Mouse (Mus musculus) forebrain, embryonic 13.5 days (tissue): ENCODE results near the gene Rmnd5a. TPM values are rescaled to one million over a fixed set of nuclear protein-coding genes. Genes with fewer than 3 reads are reported as not detected.
A peak's percentile ranks its signal among the peaks of the same experiment; 100 is the strongest.
"Not testable (repeated sequence)": the region's sequence is repeated elsewhere in the genome, so short reads cannot be mapped to it uniquely, and the experiment has no call there.

Source experiments
- ATAC-seq: fragments of 200-750 bp; cut with Nextera tagmentation; 2 replicates; pipeline ENCODE4 v1.8.0; 2017
- H3K27ac ChIP-seq: fragments of 300-500 bp; sonication (generic); 2 replicates; pipeline ENCODE4 v1.5.1; 2015; ENCODE audit warnings: inconsistent platforms, mild to moderate bottlenecking, moderate library complexity
- H3K27me3 ChIP-seq: fragments of 300-500 bp; sonication (generic); 2 replicates; pipeline ENCODE4 v1.6.1; 2015; ENCODE audit warnings: mild to moderate bottlenecking, inconsistent platforms
- H3K36me3 ChIP-seq: fragments of 300-500 bp; sonication (generic); 2 replicates; pipeline ENCODE4 v1.6.1; 2015; ENCODE audit warnings: mild to moderate bottlenecking, inconsistent platforms; ENCODE audit not compliant: poor library complexity, severe bottlenecking
- H3K4me1 ChIP-seq: fragments of 300-500 bp; sonication (generic); 2 replicates; pipeline ENCODE4 v1.6.1; 2015; ENCODE audit warnings: inconsistent platforms
- H3K4me2 ChIP-seq: fragments of 300-500 bp; sonication (generic); 2 replicates; pipeline ENCODE4 v1.6.1; 2015; ENCODE audit warnings: inconsistent platforms, mild to moderate bottlenecking, moderate library complexity
- H3K4me3 ChIP-seq: fragments of 300-500 bp; sonication (generic); 2 replicates; pipeline ENCODE4 v1.5.1; 2015; ENCODE audit warnings: mild to moderate bottlenecking, inconsistent platforms
- H3K9ac ChIP-seq: fragments of 300-500 bp; sonication (generic); 2 replicates; pipeline ENCODE4 v1.6.1; 2015; ENCODE audit warnings: mild to moderate bottlenecking, inconsistent platforms
- H3K9me3 ChIP-seq: fragments of 300-500 bp; sonication (generic); replicated peaks from 2 replicates; pipeline ENCODE4 v1.6.1; 2016; ENCODE audit warnings: inconsistent platforms
- WGBS: fragments of 180-500 bp; shearing (Covaris S2); methylation state at CpG from one replicate; pipeline ENCODE4 v1.1.7; 2015; 5-methylcytosine and 5-hydroxymethylcytosine counted together
- polyA plus RNA-seq: library from polyadenylated mRNA; unstranded; fragments of >200 nt; fragmentation: Nextera tagmentation; extraction: Ambion mirVana; gene quantifications from 2 replicates; pipeline ENCODE4 v1.2.1, GENCODE M21; 2015

The Rmnd5a gene
- 6.8 and 9.0 TPM in 2 replicates for polyA plus RNA-seq

DNA sequence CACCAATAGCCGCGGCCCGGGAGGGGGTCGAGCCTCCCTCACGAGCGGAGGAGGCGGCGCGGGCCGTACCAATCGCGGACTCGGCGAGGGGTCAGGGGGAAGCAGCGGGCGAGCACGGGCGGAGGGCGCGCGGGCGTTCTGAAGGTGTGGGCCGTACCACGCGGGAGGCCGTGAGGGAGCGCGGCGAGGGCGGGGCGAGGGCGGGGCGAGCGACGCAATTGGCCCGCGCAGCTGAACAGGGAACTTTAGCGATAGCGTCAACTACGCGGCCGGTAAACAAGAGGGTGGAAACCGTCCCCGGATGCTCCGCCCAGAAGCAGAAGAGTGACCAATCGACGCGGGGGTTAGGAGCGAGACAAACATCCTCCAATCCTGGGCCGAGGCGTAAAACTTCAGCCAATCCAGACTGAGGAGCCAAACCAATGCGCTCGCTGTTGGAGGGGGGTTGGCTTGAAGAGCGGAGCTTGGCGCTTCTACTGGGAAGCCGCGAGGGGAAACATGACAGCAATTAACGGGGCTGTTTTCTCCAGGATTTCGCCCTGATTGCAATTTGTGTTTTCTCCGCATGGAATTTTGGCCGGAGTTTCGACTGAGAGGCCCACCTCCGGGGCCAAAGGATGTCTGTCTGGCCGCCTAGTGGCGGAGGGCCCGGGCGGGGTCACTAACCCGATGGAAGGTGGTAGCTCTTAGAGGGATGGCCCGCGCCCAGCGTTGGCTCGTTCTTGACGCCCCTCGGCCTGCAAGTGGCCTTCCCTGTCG is at the start of gene Rmnd5a:
Rmnd5a (minus strand) TSS at position 146 of the 759 bp plus-strand sequence.
- Histone ChIP-seq H3K9me3 (no peaks in the 10 kb centered on the region), H3K4me1 (peaks cover 40% of the 10 kb centered on the region), H3K4me2 (peak within 1 kb of the TSS; percentile 95), H3K4me3 (peak within 1 kb of the TSS; percentile 94), H3K27me3 (no peaks in the 10 kb centered on the region), H3K9ac (peak within 1 kb of the TSS; percentile 95), H3K36me3 (no peaks in the 10 kb centered on the region), H3K27ac (peak within 1 kb of the TSS; percentile 98)
- peak; percentile 98 for ATAC-seq
- under 1% methylated on average over 66 of the region's 75 CpGs for WGBS

DNA sequence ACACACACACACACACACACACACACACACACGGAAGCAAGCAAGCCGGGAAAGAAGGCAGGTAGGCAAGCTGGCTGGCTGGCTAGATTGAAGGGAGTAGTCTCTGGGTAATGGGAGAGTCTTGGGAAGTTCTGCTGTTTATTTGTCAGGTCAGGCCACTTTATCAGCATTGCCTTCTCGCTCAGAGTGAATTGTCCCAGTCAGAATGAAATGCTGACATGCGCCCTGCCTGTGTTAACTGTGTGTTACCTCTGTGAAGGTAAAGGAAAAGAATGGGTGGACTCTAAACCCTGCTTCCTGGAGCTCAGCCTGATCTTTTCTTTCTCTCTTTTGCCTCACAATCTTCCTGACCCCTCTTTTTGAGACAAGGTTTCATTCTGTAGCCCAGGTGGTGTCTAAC is 47.5 kb upstream of the Rmnd5a start:
- no peak for ATAC-seq
- H3K36me3 ChIP-seq, result no peaks in the 10 kb centered on the region
- no peaks in the 10 kb centered on the region for H3K4me1 ChIP-seq
- H3K4me3 ChIP-seq, result no peak overlapping the region
- no peaks in the 10 kb centered on the region for H3K9me3 ChIP-seq
- no peak overlapping the region for H3K27ac ChIP-seq
- H3K4me2 ChIP-seq, result no peak overlapping the region
- H3K27me3 ChIP-seq, result no peaks in the 10 kb centered on the region
- no peak overlapping the region for H3K9ac ChIP-seq
- WGBS, result 61% methylated on average over 4 of the region's 4 CpGs

DNA sequence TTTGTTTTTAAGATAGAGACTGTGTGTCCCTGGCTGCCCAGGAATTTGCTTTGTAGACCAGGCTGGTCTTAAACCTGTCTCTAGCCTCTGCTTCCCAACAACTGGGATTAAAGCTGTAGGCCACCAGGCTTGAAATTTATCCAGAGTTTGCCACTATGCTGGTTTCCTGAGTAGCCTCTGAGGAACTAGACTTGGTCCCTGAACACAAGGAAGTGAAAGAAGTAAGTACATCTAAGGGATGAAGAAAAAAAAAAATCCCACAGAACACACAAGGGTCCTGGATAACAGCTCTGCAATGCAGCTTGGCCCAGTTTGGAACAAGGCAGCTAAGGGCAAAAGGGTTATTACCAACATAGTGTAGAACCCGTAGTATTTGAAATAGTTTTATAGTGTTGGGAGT is 46.4 kb upstream of the Rmnd5a start:
- ATAC-seq, result no peak
- Histone ChIP-seq H3K9ac (no peak overlapping the region), H3K4me2 (no peak overlapping the region), H3K9me3 (no peaks in the 10 kb centered on the region), H3K36me3 (no peaks in the 10 kb centered on the region), H3K27me3 (no peaks in the 10 kb centered on the region), H3K4me3 (no peak overlapping the region), H3K27ac (no peak overlapping the region), H3K4me1 (no peaks in the 10 kb centered on the region)
- WGBS, result 84% methylated on average over 1 of the region's 1 CpGs

DNA sequence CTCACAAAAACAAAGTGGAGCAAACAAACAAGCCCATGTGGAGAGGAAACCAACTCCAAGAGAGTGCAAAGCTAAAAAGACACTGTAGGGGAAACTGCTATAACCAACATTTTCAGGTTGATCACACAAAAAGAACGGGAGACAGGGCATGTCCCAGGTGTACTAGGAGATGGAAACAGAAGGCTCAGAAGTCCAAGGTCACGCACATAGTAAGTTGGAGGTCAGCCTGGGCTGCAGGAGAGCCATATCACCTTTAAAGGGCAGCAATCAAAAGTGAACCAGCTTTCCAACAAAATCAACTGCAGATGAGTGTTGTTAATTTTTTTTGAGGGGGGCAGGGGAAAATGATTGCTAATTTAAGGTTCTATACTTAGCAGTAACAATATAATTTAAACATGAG is 45.8 kb upstream of the Rmnd5a start:
- Histone ChIP-seq H3K4me2 (no peak overlapping the region), H3K4me3 (no peak overlapping the region), H3K36me3 (no peaks in the 10 kb centered on the region), H3K9ac (no peak overlapping the region), H3K9me3 (no peaks in the 10 kb centered on the region), H3K27me3 (no peaks in the 10 kb centered on the region), H3K4me1 (0 out of 2 replicates have a peak, but pooled peaks cover under 1% of the 10 kb centered on the region), H3K27ac (no peak overlapping the region)
- WGBS, result 79% methylated on average over 2 of the region's 2 CpGs
- no peak for ATAC-seq

DNA sequence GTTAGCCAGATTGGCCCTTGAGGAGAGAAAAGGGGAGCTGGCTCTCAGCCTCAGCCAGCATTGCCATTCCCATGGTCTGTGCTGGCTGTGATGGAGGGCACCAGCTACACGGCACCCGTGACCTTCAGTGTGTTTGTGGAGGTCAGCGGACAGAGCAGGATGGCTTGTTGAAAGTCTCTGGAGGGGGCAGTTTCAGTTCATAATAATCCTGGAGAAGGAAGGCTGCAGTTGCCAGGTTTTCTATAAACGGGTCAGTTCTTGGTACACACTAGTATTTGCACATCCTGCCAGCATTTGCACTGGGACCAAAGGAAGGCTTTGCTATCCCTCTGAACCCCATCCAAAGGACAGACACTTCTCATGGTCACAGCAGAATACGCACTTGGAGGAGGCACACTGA is 44.8 kb upstream of the Rmnd5a start:
- H3K36me3 ChIP-seq, result no peaks in the 10 kb centered on the region
- ATAC-seq, result no peak
- no peak overlapping the region for H3K4me2 ChIP-seq
- 0 out of 2 replicates have a peak, but pooled peaks cover 3% of the 10 kb centered on the region for H3K4me1 ChIP-seq
- no peak overlapping the region for H3K27ac ChIP-seq
- no peaks in the 10 kb centered on the region for H3K9me3 ChIP-seq
- WGBS, result 81% methylated on average over 5 of the region's 5 CpGs
- H3K4me3 ChIP-seq, result no peak overlapping the region
- H3K9ac ChIP-seq, result no peak overlapping the region
- H3K27me3 ChIP-seq, result no peaks in the 10 kb centered on the region

GRCm38 (mm10) chr6:71481136-71481535 is 40.7 kb upstream of the Rmnd5a start:
- Histone ChIP-seq H3K4me3 (no peak overlapping the region), H3K36me3 (no peaks in the 10 kb centered on the region), H3K4me1 (0 out of 2 replicates have a peak, but pooled peaks cover 3% of the 10 kb centered on the region), H3K9me3 (no peaks in the 10 kb centered on the region), H3K9ac (no peak overlapping the region), H3K4me2 (no peak overlapping the region), H3K27me3 (no peaks in the 10 kb centered on the region), H3K27ac (no peak overlapping the region)
- ATAC-seq, result no peak
- WGBS, result 39% methylated on average over 7 of the region's 7 CpGs

DNA sequence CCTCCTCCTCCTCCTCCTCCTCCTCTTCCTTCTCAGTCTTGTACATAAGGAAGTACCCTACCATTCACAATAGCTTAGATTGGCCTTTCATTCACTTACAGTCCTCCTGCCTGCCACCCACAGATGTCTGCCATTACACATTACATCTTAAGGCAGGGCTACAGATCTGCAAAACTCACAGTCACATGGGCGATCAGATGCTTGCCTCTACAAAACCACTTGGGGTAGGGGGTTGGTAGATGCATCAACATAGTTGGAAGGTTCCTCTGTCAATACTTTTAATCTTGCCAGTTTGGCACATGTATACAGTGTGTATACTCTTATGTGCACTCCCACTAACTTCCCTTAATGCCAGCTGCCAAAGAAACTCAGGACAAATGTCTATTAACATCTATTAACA is 39.7 kb upstream of the Rmnd5a start:
- H3K27ac ChIP-seq, result no peak overlapping the region
- H3K4me1 ChIP-seq, result 0 out of 2 replicates have a peak, but pooled peaks cover 3% of the 10 kb centered on the region
- H3K4me3 ChIP-seq, result no peak overlapping the region
- no peaks in the 10 kb centered on the region for H3K27me3 ChIP-seq
- 96% methylated on average over 1 of the region's 1 CpGs for WGBS
- H3K4me2 ChIP-seq, result no peak overlapping the region
- ATAC-seq, result no peak
- no peaks in the 10 kb centered on the region for H3K9me3 ChIP-seq
- no peaks in the 10 kb centered on the region for H3K36me3 ChIP-seq
- H3K9ac ChIP-seq, result no peak overlapping the region

DNA sequence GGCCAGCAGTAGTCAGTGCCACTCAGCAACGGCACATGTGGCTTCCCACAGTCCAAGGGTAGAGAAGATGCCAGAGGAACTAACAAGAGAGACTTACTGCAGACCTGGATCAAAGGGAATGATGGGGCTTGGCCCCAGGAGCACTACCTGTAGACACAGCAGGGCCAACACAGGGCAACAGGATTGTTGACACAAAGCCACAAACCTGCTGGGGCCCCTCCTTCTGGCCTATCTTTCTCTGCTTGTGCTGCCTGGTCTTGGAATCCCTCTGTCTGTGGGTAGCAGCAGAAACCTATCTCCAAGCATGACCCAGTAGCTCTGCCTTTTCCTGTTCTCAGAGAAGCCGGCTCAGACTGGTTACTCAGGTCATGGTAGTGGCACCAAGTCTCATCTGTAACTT is 39.2 kb upstream of the Rmnd5a start:
- H3K27ac ChIP-seq, H3K9me3 ChIP-seq, H3K9ac ChIP-seq, H3K27me3 ChIP-seq, ATAC-seq, H3K4me2 ChIP-seq, H3K4me1 ChIP-seq, H3K4me3 ChIP-seq, H3K36me3 ChIP-seq: not testable (repeated sequence)
- WGBS, result 100% methylated on average over 2 of the region's 2 CpGs

GRCm38 (mm10) chr6:71478816-71479568 is 38.6 kb upstream of the Rmnd5a start:
- H3K4me3 ChIP-seq, H3K9ac ChIP-seq, H3K9me3 ChIP-seq, H3K36me3 ChIP-seq, H3K27ac ChIP-seq, H3K27me3 ChIP-seq, ATAC-seq, H3K4me1 ChIP-seq, H3K4me2 ChIP-seq: not testable (repeated sequence)
- 81% methylated on average over 10 of the region's 10 CpGs for WGBS

DNA sequence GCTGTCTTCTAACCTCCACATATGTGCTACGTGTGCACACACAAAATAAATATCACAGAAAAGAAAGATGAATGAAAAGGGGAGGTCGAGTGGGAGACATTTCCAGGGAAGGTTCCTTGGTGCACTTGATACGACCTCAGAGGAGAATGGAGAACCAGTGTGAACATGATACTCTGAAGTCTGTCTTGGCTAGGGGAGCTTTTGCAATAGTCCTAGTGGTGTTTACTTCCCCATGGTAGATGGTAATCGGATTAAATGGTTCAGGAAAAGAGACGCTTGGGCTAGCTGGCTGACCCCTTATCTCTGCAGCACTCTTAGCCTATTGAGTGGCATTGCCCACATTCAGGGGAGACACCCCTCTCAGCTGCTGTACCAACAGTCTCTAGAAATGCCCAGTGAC is 36.3 kb upstream of the Rmnd5a start:
- Histone ChIP-seq H3K27me3 (no peaks in the 10 kb centered on the region), H3K4me2 (no peak overlapping the region), H3K36me3 (no peaks in the 10 kb centered on the region), H3K9me3 (no peaks in the 10 kb centered on the region), H3K27ac (no peak overlapping the region), H3K4me1 (0 out of 2 replicates have a peak, but pooled peaks cover 3% of the 10 kb centered on the region), H3K4me3 (no peak overlapping the region), H3K9ac (no peak overlapping the region)
- 73% methylated on average over 5 of the region's 5 CpGs for WGBS
- ATAC-seq, result no peak

DNA sequence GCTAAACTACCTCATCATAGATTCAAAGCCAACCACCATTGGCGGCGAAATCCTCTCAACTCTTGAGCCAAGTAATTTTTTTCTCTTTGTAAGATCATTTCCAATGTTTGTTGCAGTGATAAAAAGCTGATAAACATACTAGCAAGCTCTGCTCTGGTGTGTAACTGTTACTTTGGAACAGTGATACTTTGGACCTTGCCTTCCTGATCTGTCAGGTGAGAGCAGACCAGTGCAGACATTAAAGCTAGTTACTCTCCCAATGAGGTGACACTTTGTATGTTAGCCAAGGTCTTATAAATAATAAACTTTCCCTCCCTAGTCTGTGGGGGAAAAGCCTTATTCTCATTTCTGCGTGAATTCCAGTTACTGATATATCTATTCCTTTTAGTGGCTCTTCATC is 35.2 kb upstream of the Rmnd5a start:
- H3K27me3 ChIP-seq, result no peaks in the 10 kb centered on the region
- 92% methylated on average over 3 of the region's 3 CpGs for WGBS
- H3K9me3 ChIP-seq, result no peaks in the 10 kb centered on the region
- no peak for ATAC-seq
- H3K27ac ChIP-seq, result no peak overlapping the region
- H3K4me2 ChIP-seq, result no peak overlapping the region
- no peak overlapping the region for H3K9ac ChIP-seq
- H3K4me1 ChIP-seq, result no peaks in the 10 kb centered on the region
- H3K36me3 ChIP-seq, result no peaks in the 10 kb centered on the region
- H3K4me3 ChIP-seq, result no peak overlapping the region

- Histone ChIP-seq H3K4me3 (no peak overlapping the region), H3K4me2 (no peak overlapping the region), H3K27ac (no peak overlapping the region), H3K4me1 (no peaks in the 10 kb centered on the region), H3K9me3 (no peaks in the 10 kb centered on the region), H3K27me3 (no peaks in the 10 kb centered on the region), H3K9ac (no peak overlapping the region), H3K36me3 (no peaks in the 10 kb centered on the region)
- 90% methylated on average over 1 of the region's 1 CpGs for WGBS
- no peak for ATAC-seq
Observed at GRCm38 (mm10) chr6:71472786-71473185, 32.3 kb upstream of the Rmnd5a start.
